ENCODE assay signal across 25 mouse cellular contexts in the genomic region with DNA sequence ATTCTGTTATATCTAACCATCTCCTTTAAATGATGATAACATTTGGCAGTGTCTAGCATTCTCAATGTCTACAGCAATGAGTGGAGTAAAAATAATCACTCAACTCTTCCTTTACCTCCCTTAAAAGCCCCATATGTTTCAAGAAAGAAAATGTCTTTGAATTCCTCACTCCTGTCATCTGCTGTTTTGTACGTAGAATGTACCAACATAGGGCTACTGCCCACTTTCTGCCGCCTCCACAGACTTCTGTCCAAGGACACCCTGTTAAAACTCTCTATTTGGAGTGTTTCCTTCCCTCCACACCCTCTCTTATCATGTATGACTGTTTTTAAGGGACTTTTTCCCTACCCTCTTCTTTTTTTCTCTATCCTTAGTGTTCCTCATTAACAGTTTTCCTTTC. TPM values are rescaled to one million over a fixed set of nuclear protein-coding genes. Genes with fewer than 3 reads are reported as not detected.
DNase-seq lines count a peak whose midpoint lies in the region; ATAC-seq lines count a peak whose summit lies in the region.
"Had no signal": no experiment of that assay in that cellular context is flagged by ENCODE, and none has a peak within 500 bp of the region (broad histone marks: within the 10 kb centered on the region; RNA-seq: fewer than 3 reads in every experiment).

No protein-coding gene starts in this region.

- no peak overlapping the region for H3K4me2 ChIP-seq in kidney, embryonic 14.5 days (replicated peaks; ENCODE audit: low read depth, low read length)
- H3K4me2 ChIP-seq: embryonic facial prominence, embryonic 12.5 days; forebrain, embryonic 15.5 days; heart, embryonic 11.5 days; heart, embryonic 15.5 days; hindbrain, embryonic 13.5 days had no signal

- H3K9me3 ChIP-seq in kidney, embryonic 14.5 days (ENCODE audit: control insufficient read depth, low read length): no peaks in the 10 kb centered on the region
- H3K9me3 ChIP-seq: embryonic facial prominence, embryonic 12.5 days; forebrain, embryonic 15.5 days; heart, embryonic 15.5 days; hindbrain, embryonic 13.5 days had no signal

- no peak for ATAC-seq in kidney, embryonic 14.5 days (ENCODE audit: low FRiP score, low TSS enrichment)
- ATAC-seq: activated CD4-positive, CD25-positive, alpha-beta regulatory T cell, adult 4 months; forebrain, embryonic 15.5 days; hindbrain, postnatal 0 days; Patski had no signal

- WGBS in kidney, embryonic 14.5 days: 93% methylated on average over 2 of the region's 2 CpGs

- H3K27me3 ChIP-seq in kidney, embryonic 14.5 days (ENCODE audit: control insufficient read depth, insufficient read depth, low read length): no peaks in the 10 kb centered on the region
- H3K27me3 ChIP-seq: CH12.LX; embryonic facial prominence, embryonic 12.5 days; forebrain, embryonic 15.5 days; heart, embryonic 15.5 days; hindbrain, embryonic 13.5 days; Patski had no signal

- intact Hi-C loops in left cerebral cortex, postnatal 10 days (cut with DNase I): no loop called here
- intact Hi-C loops in left cerebral cortex, postnatal 36 days (cut with DNase I): no loop called here

- DNase-seq in frontal cortex, postnatal 36 days (ENCODE audit: low spot score in 2 of 2): peak; percentile 41 to 62
- no peak for DNase-seq in frontal cortex, postnatal 14 days (ENCODE audit: low spot score in 2 of 2)
- DNase-seq in left cerebral cortex, adult 18-20 months (ENCODE audit: low spot score in 2 of 2): peak; percentile 38 to 59
- no peak for DNase-seq in left cerebral cortex, postnatal 10 days (ENCODE audit: extremely low spot score in 1 of 2, low spot score in 2 of 2)
- peak; percentile 73 for DNase-seq in brain, adult 2 months (ENCODE audit: low read depth, low spot score)
- peak; percentile 36 to 41 for DNase-seq in left cerebral cortex, postnatal 36 days (ENCODE audit: low spot score in 2 of 2)
- DNase-seq in adrenal gland, adult 2 months: no peak
- DNase-seq: cerebellum, adult 11-12 months; cerebellum, adult 9-10 months; cerebellum, postnatal 25 days; gastrocnemius, postnatal 14 days; heart, adult 2 months; heart, postnatal 14 days had no signal

- no peaks in the 10 kb centered on the region for H3K36me3 ChIP-seq in kidney, embryonic 14.5 days (ENCODE audit: control insufficient read depth, insufficient read depth, low read length)
- H3K36me3 ChIP-seq: embryonic facial prominence, embryonic 12.5 days; forebrain, embryonic 15.5 days; heart, embryonic 15.5 days; hindbrain, embryonic 13.5 days had no signal

- H3K9ac ChIP-seq in kidney, embryonic 14.5 days (ENCODE audit: low read depth, low read length): no peak overlapping the region
- H3K9ac ChIP-seq: embryonic facial prominence, embryonic 12.5 days; forebrain, embryonic 15.5 days; heart, embryonic 15.5 days; hindbrain, embryonic 13.5 days had no signal

- no peak overlapping the region for H3K4me3 ChIP-seq in kidney, embryonic 14.5 days (ENCODE audit: low read length)
- H3K4me3 ChIP-seq: embryonic facial prominence, embryonic 12.5 days; forebrain, embryonic 15.5 days; heart, adult 2 months; heart, embryonic 15.5 days; hindbrain, embryonic 13.5 days had no signal

- H3K27ac ChIP-seq in kidney, embryonic 14.5 days (ENCODE audit: low read depth, low read length): no peak overlapping the region
- H3K27ac ChIP-seq: embryonic facial prominence, embryonic 12.5 days; forebrain, embryonic 15.5 days; heart, adult 2 months; heart, embryonic 15.5 days; hindbrain, embryonic 13.5 days; hindbrain, postnatal 0 days had no signal

- H3K4me1 ChIP-seq in kidney, embryonic 14.5 days (ENCODE audit: control insufficient read depth, insufficient read depth, low read length): no peaks in the 10 kb centered on the region
- H3K4me1 ChIP-seq: embryonic facial prominence, embryonic 12.5 days; forebrain, embryonic 15.5 days; heart, embryonic 15.5 days; hindbrain, embryonic 13.5 days had no signal

RNA-seq across cellular contexts. Expression of a gene that starts 16.7 kb away (rescaled TPM):
- total RNA-seq in left cerebral cortex, adult 18-20 months (2021): 100 to 1,000 TPM; 105 to 108 TPM
- 100 to 1,000 TPM in 1 of 2 experiments, 10 to 100 TPM in 1; 89.8 to 108 TPM for total RNA-seq in left cerebral cortex, postnatal 10 days (2021)
- total RNA-seq in left cerebral cortex, postnatal 36 days (2021): 100 to 1,000 TPM; 112 to 114 TPM
- 100 to 1,000 TPM; 149 to 180 TPM for total RNA-seq in adrenal gland, adult 2 months (2021)
- 40.2 and 58.2 TPM in 2 replicates for polyA plus RNA-seq in adrenal gland, adult 2 months (2012; rRNA removed)
- polyA plus RNA-seq in kidney, embryonic 14.5 days (2014; fragmentation: Nextera tagmentation; extraction: Ambion mirVana): 128 and 131 TPM in 2 replicates

RNA-seq across cellular contexts. Expression of a gene that starts 32.3 kb away (rescaled TPM):
- 1 to 10 TPM; 1.8 to 2.6 TPM for total RNA-seq in left cerebral cortex, adult 18-20 months (2021)
- total RNA-seq in left cerebral cortex, postnatal 10 days (2021): 1 to 10 TPM in 1 of 2 experiments, under 1 TPM in 1; 0.92 to 1.7 TPM
- total RNA-seq in left cerebral cortex, postnatal 36 days (2021): 1 to 10 TPM; 1.3 to 1.8 TPM
- total RNA-seq in adrenal gland, adult 2 months (2021): under 1 TPM in 1 of 2 experiments, not detected in 1; 0.12 TPM
- polyA plus RNA-seq in adrenal gland, adult 2 months (2012; rRNA removed): not detected in 2 replicates
- polyA plus RNA-seq in kidney, embryonic 14.5 days (2014; fragmentation: Nextera tagmentation; extraction: Ambion mirVana): not detected in 2 replicates
- total RNA-seq: CH12.LX; hindbrain, postnatal 0 days had no signal
- polyA plus RNA-seq: forebrain, embryonic 11.5 days; forebrain, embryonic 15.5 days; gonadal fat pad, adult 2 months; Patski had no signal

Comparison
In these comparisons a context has a peak if more than half of its experiments do, and no peak if none do; other contexts are left out.
1. DNase-seq: peak in frontal cortex, postnatal 36 days (2 of 2), left cerebral cortex, adult 18-20 months (2 of 2), brain, adult 2 months (single experiment) and left cerebral cortex, postnatal 36 days (2 of 2); none in frontal cortex, postnatal 14 days (0 of 2), left cerebral cortex, postnatal 10 days (0 of 2) and adrenal gland, adult 2 months (single experiment).